Mouse (Mus musculus) liver, postnatal 0 days (tissue): ENCODE measurements at regions not wholly inside any gene's neighbourhood (a gene's known extent, or its start where the extent isn't known, plus 50 kb on each side); places are given as distances from the start of the nearest gene placed in this dataset.

Experiments
- ATAC-seq: fragments of 200-750 bp; cut with Nextera tagmentation; 2 replicates; pipeline ENCODE4 v1.8.0; 2017; ENCODE audit warnings: mild to moderate bottlenecking, moderate library complexity
- DNase-seq: peaks from one replicate; pipeline ENCODE4 v3.0.0-alpha.2; 2016
- H3K27ac ChIP-seq: fragments of 300-500 bp; sonication (generic); 2 replicates; pipeline ENCODE4 v1.5.1; 2014; ENCODE audit warnings: antibody characterized with exemption, moderate library complexity, mild to moderate bottlenecking, low read depth
- H3K27me3 ChIP-seq: fragments of 300-500 bp; sonication (generic); 2 replicates; pipeline ENCODE4 v1.6.1; 2014; ENCODE audit warnings: low read length, control low read depth, mixed read lengths; ENCODE audit not compliant: insufficient read depth
- H3K36me3 ChIP-seq: fragments of 300-500 bp; sonication (generic); replicated peaks from 2 replicates; pipeline ENCODE4 v1.6.1; 2014; ENCODE audit warnings: mild to moderate bottlenecking, control low read depth, low read length, moderate library complexity, mixed read lengths; ENCODE audit not compliant: insufficient read depth
- H3K4me1 ChIP-seq: fragments of 300-500 bp; sonication (generic); 2 replicates; pipeline ENCODE4 v1.6.1; 2014; ENCODE audit warnings: antibody characterized with exemption, mild to moderate bottlenecking, control low read depth; ENCODE audit not compliant: insufficient read depth
- H3K4me2 ChIP-seq: fragments of 300-500 bp; sonication (generic); 2 replicates; pipeline ENCODE4 v1.6.1; 2014; ENCODE audit warnings: low read depth, mild to moderate bottlenecking, low read length, moderate library complexity, mixed read lengths
- H3K4me3 ChIP-seq: fragments of 300-500 bp; sonication (generic); 2 replicates; pipeline ENCODE4 v1.5.1; 2014; ENCODE audit warnings: low read depth, low read length
- H3K9ac ChIP-seq: fragments of 300-500 bp; sonication (generic); replicated peaks from 2 replicates; pipeline ENCODE4 v1.6.1; 2014; ENCODE audit warnings: mild to moderate bottlenecking, moderate library complexity
- H3K9me3 ChIP-seq: fragments of 300-500 bp; sonication (generic); 2 replicates; pipeline ENCODE4 v1.6.1; 2016; ENCODE audit warnings: mild to moderate bottlenecking, control low read depth, low read length, mixed read lengths
- CTCF ChIP-seq: sonication (generic); IDR thresholded peaks from 2 replicates; pipeline ENCODE4 v1.5.1; 2016; ENCODE audit warnings: antibody characterized with exemption, low read depth
- EP300 ChIP-seq: IDR thresholded peaks from 2 replicates; pipeline ENCODE4 v1.6.1; 2016; ENCODE audit warnings: antibody characterized with exemption, low read depth, mild to moderate bottlenecking
- WGBS: fragments of 180-500 bp; shearing (Covaris S2); extraction: QIAGEN DNeasy Blood & Tissue Kit; methylation state at CpG from one replicate; pipeline ENCODE4 v1.1.7; 2014; ENCODE audit not compliant: insufficient replicate concordance; 5-methylcytosine and 5-hydroxymethylcytosine counted together

DNA sequence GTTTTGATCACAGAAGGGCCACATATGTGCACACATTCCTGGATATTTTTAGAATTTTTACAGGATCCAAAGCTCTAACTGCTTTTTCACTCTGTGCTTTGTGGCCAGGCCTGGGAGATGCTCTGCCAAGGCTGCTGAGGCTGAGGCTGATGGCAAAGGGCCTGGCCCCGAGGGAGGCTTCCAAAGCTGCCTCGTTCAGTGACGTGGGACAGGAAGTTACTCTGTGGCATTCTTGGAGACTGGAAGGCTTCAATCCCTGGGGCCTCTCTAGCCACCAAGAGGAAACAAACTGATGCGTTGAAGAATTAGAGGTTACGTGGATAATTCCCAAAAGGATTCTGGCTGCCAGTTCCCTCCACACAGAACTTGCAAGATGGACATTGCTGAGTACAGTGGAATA is 112.8 kb downstream of the Sec61b start:
- Histone ChIP-seq H3K9ac (no peak overlapping the region), H3K4me3 (no peak overlapping the region), H3K27me3 (no peaks in the 10 kb centered on the region), H3K4me2 (no peak overlapping the region), H3K27ac (no peak overlapping the region), H3K4me1 (no peaks in the 10 kb centered on the region), H3K36me3 (no peaks in the 10 kb centered on the region), H3K9me3 (no peaks in the 10 kb centered on the region)
- ATAC-seq: no peak
- DNase-seq: no peak
- TF ChIP-seq EP300 (no peak), CTCF (no peak)
- 55% methylated on average over 5 of the region's 5 CpGs for WGBS

GRCm38 (mm10) chr4:47592271-47592986 is 118.0 kb downstream of the Sec61b start:
- Histone ChIP-seq H3K9me3 (no peaks in the 10 kb centered on the region), H3K27me3 (no peaks in the 10 kb centered on the region), H3K4me1 (no peaks in the 10 kb centered on the region), H3K9ac (no peak overlapping the region), H3K4me3 (no peak overlapping the region), H3K27ac (no peak overlapping the region), H3K4me2 (no peak overlapping the region), H3K36me3 (no peaks in the 10 kb centered on the region)
- DNase-seq: no peak
- 73% methylated on average over 11 of the region's 11 CpGs for WGBS
- TF ChIP-seq EP300: no peak
- no peak for TF ChIP-seq CTCF
- ATAC-seq: no peak

DNA sequence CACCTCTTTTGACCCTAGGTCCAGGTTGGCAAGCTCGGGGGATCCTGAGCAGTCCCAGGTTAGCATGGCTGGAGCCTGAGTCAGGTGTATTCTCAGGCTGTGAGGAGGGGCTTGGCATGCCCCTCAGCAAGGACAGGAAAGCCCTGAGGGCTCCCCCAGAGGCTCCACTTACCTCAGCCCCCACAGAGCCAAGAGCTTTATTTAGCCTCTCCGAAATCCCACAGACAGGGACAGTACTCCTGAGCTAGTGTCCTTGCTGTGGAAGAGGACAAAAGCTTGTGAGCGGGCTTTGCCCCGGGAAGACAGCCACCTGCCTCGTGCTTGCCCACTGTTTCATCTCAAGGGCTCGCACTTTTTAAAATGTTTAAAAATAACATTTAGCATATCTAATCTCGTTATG is 118.7 kb downstream of the Sec61b start:
- no peaks in the 10 kb centered on the region for H3K36me3 ChIP-seq
- DNase-seq (no peak), ATAC-seq (no peak)
- no peaks in the 10 kb centered on the region for H3K9me3 ChIP-seq
- no peak overlapping the region for H3K4me3 ChIP-seq
- 73% methylated on average over 7 of the region's 7 CpGs for WGBS
- no peak overlapping the region for H3K4me2 ChIP-seq
- no peaks in the 10 kb centered on the region for H3K27me3 ChIP-seq
- TF ChIP-seq CTCF: no peak
- TF ChIP-seq EP300: no peak
- H3K27ac ChIP-seq: no peak overlapping the region
- H3K4me1 ChIP-seq: no peaks in the 10 kb centered on the region
- no peak overlapping the region for H3K9ac ChIP-seq

DNA sequence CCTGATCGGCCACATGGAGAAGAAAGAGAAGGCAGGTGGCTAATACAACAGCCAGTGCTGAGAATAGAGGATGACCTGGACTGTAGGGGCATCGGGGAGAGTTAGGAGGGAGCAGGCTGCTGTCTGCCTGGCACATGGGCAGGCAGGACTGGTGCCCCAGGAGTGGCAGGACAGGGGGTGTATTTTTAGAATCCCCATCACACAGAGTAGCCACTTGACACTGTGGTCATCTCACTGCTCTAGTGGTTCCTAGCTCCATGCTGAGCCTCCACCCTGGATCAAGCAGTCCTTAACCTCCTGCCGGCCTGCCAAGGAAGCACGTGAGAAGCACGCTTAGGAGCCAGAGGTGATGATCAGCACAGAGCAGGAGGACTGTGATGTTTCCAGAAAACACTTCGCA is 119.7 kb downstream of the Sec61b start:
- Histone ChIP-seq H3K9me3 (no peaks in the 10 kb centered on the region), H3K27me3 (no peaks in the 10 kb centered on the region), H3K27ac (no peak overlapping the region), H3K9ac (no peak overlapping the region), H3K4me1 (no peaks in the 10 kb centered on the region), H3K4me3 (no peak overlapping the region), H3K4me2 (no peak overlapping the region), H3K36me3 (no peaks in the 10 kb centered on the region)
- no peak for DNase-seq
- TF ChIP-seq CTCF (no peak), EP300 (no peak)
- ATAC-seq: no peak
- 84% methylated on average over 6 of the region's 6 CpGs for WGBS

DNA sequence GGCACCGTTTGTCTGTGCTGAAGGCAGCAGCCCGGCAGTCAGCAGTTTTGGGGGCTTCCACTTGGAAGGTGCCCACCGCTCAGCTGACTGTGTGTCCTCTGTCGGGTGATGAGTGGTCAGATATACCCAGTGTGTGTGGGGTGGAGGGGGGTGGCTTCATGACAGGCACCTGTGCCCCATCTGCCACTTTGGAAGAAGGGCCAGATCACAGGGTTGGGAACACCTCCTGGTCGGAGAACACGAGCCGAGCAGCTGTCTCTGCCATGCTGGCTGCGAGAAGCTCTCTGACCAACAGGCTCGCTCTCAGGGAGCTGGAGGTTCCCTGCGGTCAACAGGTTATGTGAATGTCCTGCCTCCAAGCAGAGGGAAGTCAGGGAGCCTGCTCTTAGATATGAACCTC is 121.4 kb downstream of the Sec61b start:
- no peak overlapping the region for H3K4me2 ChIP-seq
- no peak overlapping the region for H3K4me3 ChIP-seq
- no peaks in the 10 kb centered on the region for H3K4me1 ChIP-seq
- no peak overlapping the region for H3K27ac ChIP-seq
- WGBS: 71% methylated on average over 10 of the region's 10 CpGs
- H3K27me3 ChIP-seq: no peaks in the 10 kb centered on the region
- H3K9ac ChIP-seq: no peak overlapping the region
- no peak for DNase-seq
- no peaks in the 10 kb centered on the region for H3K36me3 ChIP-seq
- TF ChIP-seq EP300: no peak
- no peak for TF ChIP-seq CTCF
- no peaks in the 10 kb centered on the region for H3K9me3 ChIP-seq
- no peak for ATAC-seq

DNA sequence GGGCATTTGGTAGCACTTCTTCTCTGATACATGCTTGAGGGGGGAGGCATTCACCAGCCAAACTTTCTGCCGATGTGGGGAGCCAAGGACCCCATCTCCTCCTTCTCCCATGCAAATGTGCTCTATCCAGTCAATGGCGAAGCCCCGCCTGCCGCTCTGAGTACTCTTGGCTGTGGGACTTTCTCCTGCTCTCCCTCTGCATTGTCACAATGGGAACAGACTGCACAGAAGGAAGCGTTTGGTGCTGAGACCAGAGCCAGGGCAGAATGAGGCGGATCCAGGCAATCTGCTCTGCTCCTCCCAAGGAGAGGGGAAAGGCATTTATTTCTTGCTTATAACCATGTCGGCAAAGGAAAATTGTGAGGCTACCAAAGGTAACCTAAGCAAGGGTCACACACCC is 123.1 kb downstream of the Sec61b start:
- DNase-seq (no peak), ATAC-seq (no peak)
- Histone ChIP-seq H3K4me2 (no peak overlapping the region), H3K27me3 (no peaks in the 10 kb centered on the region), H3K36me3 (no peaks in the 10 kb centered on the region), H3K4me1 (no peaks in the 10 kb centered on the region), H3K9me3 (no peaks in the 10 kb centered on the region), H3K9ac (no peak overlapping the region), H3K27ac (no peak overlapping the region), H3K4me3 (no peak overlapping the region)
- TF ChIP-seq EP300 (no peak), CTCF (no peak)
- 69% methylated on average over 7 of the region's 7 CpGs for WGBS
